Mouse (Mus musculus) embryonic facial prominence, embryonic 14.5 days (tissue): ENCODE results near the gene 2900092C05Rik. TPM values are rescaled to one million over a fixed set of nuclear protein-coding genes. Genes with fewer than 3 reads are reported as not detected.

Experiments used
- polyA plus RNA-seq: library from polyadenylated mRNA; unstranded; fragments of >200 nt; fragmentation: Nextera tagmentation; extraction: Ambion mirVana; gene quantifications from 2 replicates; pipeline ENCODE4 v1.2.1, GENCODE M21; 2014

Gene 2900092C05Rik
- polyA plus RNA-seq, 1 experiment from 2014 or later: not detected

Other genes with a start within 250 kb of the 2900092C05Rik start
- not detected in 2 replicates for gene Vmn1r81, start 244.2 kb upstream of the 2900092C05Rik start, polyA plus RNA-seq
- gene Vmn1r82, start 212.1 kb upstream of the 2900092C05Rik start, polyA plus RNA-seq: 0.04 TPM in 1 of 2 replicates, not detected in the other
- gene Vmn1r83, start 183.0 kb upstream of the 2900092C05Rik start, polyA plus RNA-seq: not detected in 2 replicates
- gene Vmn1r84, start 143.2 kb upstream of the 2900092C05Rik start, polyA plus RNA-seq: not detected in 2 replicates
- 4.2 and 5.1 TPM in 2 replicates for gene Zfp551, start 89.8 kb upstream of the 2900092C05Rik start, polyA plus RNA-seq
- gene Zfp606, start 34.2 kb upstream of the 2900092C05Rik start, polyA plus RNA-seq: 21.8 and 22.3 TPM in 2 replicates
- not detected in 2 replicates for gene Vmn2r53, start 96.3 kb downstream of the 2900092C05Rik start, polyA plus RNA-seq
- not detected in 2 replicates for gene Vmn2r54, start 127.8 kb downstream of the 2900092C05Rik start, polyA plus RNA-seq
- not detected in 2 replicates for gene Vmn2r55, start 172.5 kb downstream of the 2900092C05Rik start, polyA plus RNA-seq
- gene Vmn2r56, start 222.5 kb downstream of the 2900092C05Rik start, polyA plus RNA-seq: not detected in 2 replicates